Mouse (Mus musculus) neural tube, embryonic 14.5 days (tissue): ENCODE results near the gene Nol11. TPM values are rescaled to one million over a fixed set of nuclear protein-coding genes. Genes with fewer than 3 reads are reported as not detected.

Experiments
- ATAC-seq: fragments of 200-750 bp; cut with Nextera tagmentation; 2 replicates; pipeline ENCODE4 v1.8.0; 2017; ENCODE audit warnings: low read depth, mild to moderate bottlenecking, moderate TSS enrichment, moderate library complexity
- H3K27ac ChIP-seq: fragments of 300-500 bp; sonication (generic); 2 replicates; pipeline ENCODE4 v1.5.1; 2014; ENCODE audit warnings: low read depth, mild to moderate bottlenecking, control low read depth, low read length, moderate library complexity, mixed read lengths
- H3K27me3 ChIP-seq: fragments of 300-500 bp; sonication (generic); 2 replicates; pipeline ENCODE4 v1.6.1; 2014; ENCODE audit warnings: low read length; ENCODE audit not compliant: control insufficient read depth, insufficient read depth
- H3K36me3 ChIP-seq: fragments of 300-500 bp; sonication (generic); 2 replicates; pipeline ENCODE4 v1.6.1; 2014; ENCODE audit warnings: low read length, mixed read lengths; ENCODE audit not compliant: control insufficient read depth, insufficient read depth
- H3K4me1 ChIP-seq: fragments of 300-500 bp; sonication (generic); 2 replicates; pipeline ENCODE4 v1.6.1; 2014; ENCODE audit warnings: low read length; ENCODE audit not compliant: control insufficient read depth, insufficient read depth
- H3K4me2 ChIP-seq: fragments of 300-500 bp; sonication (generic); 2 replicates; pipeline ENCODE4 v1.6.1; 2014; ENCODE audit warnings: mild to moderate bottlenecking, low read depth, low read length, control low read depth
- H3K4me3 ChIP-seq: fragments of 300-500 bp; sonication (generic); 2 replicates; pipeline ENCODE4 v1.5.1; 2014; ENCODE audit warnings: low read depth, low read length, control low read depth, mixed read lengths
- H3K9ac ChIP-seq: fragments of 300-500 bp; sonication (generic); replicated peaks from 2 replicates; pipeline ENCODE4 v1.6.1; 2014; ENCODE audit warnings: low read depth, mild to moderate bottlenecking, control low read depth, low read length, mixed read lengths
- H3K9me3 ChIP-seq: fragments of 300-500 bp; sonication (generic); 2 replicates; pipeline ENCODE4 v1.6.1; 2016; ENCODE audit warnings: low read length; ENCODE audit not compliant: control insufficient read depth
- WGBS: fragments of 180-500 bp; shearing (Covaris S2); extraction: QIAGEN DNeasy Blood & Tissue Kit; methylation state at CpG from one replicate; pipeline ENCODE4 v1.1.7; 2014; 5-methylcytosine and 5-hydroxymethylcytosine counted together
- polyA plus RNA-seq: library from polyadenylated mRNA; unstranded; fragments of >200 nt; fragmentation: Nextera tagmentation; extraction: Ambion mirVana; gene quantifications from 2 replicates; pipeline ENCODE4 v1.2.1, GENCODE M21; 2014

Nol11 gene
- polyA plus RNA-seq, 1 experiment from 2014 or later = 48.4 TPM

DNA sequence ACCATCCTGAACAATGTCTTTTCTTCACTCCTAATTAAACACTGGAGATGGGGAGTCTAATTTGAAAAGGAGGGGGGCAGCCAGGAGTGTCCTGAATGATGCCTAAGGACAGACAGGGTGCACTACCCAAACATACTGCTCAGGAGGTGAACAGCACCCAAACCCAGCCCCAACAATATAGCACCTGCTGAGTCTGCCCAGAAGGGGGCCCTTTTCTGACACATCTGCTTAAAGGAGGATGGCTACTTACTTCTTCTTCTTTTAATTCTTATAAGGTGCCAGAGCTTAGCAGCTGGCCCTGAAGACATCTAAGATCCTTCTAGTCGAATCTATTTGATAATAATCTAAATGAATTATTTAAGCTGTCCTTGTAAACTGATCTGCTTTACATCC is 34.0 kb upstream of the Nol11 start:
- 90% methylated on average over 1 of the region's 1 CpGs for WGBS
- Histone ChIP-seq H3K36me3 (no peaks in the 10 kb centered on the region), H3K9me3 (no peaks in the 10 kb centered on the region), H3K9ac (no peak overlapping the region), H3K27me3 (no peaks in the 10 kb centered on the region), H3K4me3 (no peak overlapping the region), H3K4me1 (no peaks in the 10 kb centered on the region), H3K27ac (no peak overlapping the region), H3K4me2 (no peak overlapping the region)
- no peak for ATAC-seq

DNA sequence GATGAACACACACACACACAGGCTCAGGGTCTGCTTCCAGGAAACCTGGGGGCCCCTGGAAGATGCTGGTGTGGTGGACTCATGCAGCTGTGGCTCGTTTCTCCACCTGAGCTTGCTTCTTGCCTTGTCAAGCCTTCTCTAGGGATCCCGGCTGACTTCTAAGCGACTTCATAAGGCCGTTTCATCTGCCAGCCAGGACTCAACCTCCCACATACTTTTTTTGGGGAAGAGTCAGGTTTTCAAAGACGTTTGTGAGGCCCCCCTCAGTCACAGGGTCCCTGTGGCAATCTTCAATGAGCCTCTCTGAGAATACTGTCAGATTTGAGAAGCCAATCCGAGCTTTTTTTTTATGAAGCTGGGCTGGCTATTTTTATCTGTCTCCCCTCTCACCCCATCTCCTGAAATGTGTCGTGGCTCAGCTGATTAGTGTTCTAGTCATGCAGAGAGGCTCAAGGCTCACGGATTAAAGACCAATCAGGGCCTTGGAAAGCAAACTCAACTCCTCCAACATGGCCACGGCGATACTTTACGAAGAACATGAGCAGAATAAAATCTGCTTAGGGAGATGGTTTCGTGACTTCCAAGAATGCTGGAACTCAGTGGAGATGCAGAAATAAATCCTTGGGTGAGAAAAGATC is 33.5 kb upstream of the Nol11 start:
- no peak overlapping the region for H3K4me3 ChIP-seq
- no peak overlapping the region for H3K27ac ChIP-seq
- no peaks in the 10 kb centered on the region for H3K36me3 ChIP-seq
- ATAC-seq = no peak
- WGBS = 68% methylated on average over 12 of the region's 12 CpGs
- H3K4me1 ChIP-seq = no peaks in the 10 kb centered on the region
- no peak overlapping the region for H3K9ac ChIP-seq
- no peaks in the 10 kb centered on the region for H3K9me3 ChIP-seq
- no peaks in the 10 kb centered on the region for H3K27me3 ChIP-seq
- no peak overlapping the region for H3K4me2 ChIP-seq

DNA sequence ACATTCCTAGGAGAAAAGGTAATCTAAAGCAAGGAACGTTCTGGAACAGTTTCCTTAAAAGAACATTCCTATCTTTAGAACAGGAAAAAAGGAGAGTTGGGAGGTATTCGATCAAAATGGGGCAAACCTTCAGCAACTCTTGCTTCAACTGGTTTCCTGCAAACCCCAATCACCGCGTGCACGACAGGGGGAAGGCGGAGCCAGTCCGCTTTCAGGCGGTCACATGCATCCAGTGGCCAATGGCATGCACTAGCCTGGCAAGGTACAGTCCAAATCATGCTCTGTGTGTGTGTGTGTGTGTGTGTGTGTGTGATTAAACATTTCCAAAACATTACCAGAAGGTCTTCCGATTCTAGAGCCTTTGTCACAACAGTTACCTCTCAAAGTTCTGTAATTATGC is 25.9 kb upstream of the Nol11 start:
- no peaks in the 10 kb centered on the region; the same call in 1 of the 2 replicates for H3K36me3 ChIP-seq
- ATAC-seq = no peak
- H3K27me3 ChIP-seq = no peaks in the 10 kb centered on the region
- no peak overlapping the region for H3K27ac ChIP-seq
- H3K9ac ChIP-seq = no peak overlapping the region
- 86% methylated on average over 9 of the region's 9 CpGs for WGBS
- no peak overlapping the region for H3K4me3 ChIP-seq
- no peaks in the 10 kb centered on the region for H3K4me1 ChIP-seq
- no peak overlapping the region for H3K4me2 ChIP-seq
- no peaks in the 10 kb centered on the region for H3K9me3 ChIP-seq

DNA sequence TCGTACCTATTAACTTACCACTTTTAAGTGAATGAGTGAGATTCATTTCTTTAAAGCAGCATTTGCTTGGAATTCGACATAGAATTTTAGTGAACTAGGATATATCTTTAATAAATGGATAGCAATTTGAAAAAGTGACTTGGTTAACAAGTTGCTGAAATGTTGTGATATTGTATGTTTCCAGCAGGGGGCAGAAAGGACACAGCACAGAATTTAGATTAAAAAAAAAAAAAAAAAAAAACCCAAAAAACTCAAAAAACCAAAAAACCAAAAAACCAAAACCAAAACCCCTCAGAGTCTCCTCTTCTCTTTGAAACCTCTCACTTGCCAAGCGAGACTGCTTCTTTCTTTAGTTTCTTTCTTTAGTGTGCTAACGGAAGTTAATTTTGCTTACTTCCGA is 24.6 kb upstream of the Nol11 start:
- no peak overlapping the region for H3K9ac ChIP-seq
- no peaks in the 10 kb centered on the region for H3K27me3 ChIP-seq
- no peak for ATAC-seq
- no peaks in the 10 kb centered on the region; the same call in 1 of the 2 replicates for H3K36me3 ChIP-seq
- WGBS = 82% methylated on average over 5 of the region's 5 CpGs
- no peak overlapping the region for H3K27ac ChIP-seq
- no peak overlapping the region for H3K4me2 ChIP-seq
- no peaks in the 10 kb centered on the region for H3K4me1 ChIP-seq
- no peak overlapping the region for H3K4me3 ChIP-seq
- no peaks in the 10 kb centered on the region for H3K9me3 ChIP-seq

DNA sequence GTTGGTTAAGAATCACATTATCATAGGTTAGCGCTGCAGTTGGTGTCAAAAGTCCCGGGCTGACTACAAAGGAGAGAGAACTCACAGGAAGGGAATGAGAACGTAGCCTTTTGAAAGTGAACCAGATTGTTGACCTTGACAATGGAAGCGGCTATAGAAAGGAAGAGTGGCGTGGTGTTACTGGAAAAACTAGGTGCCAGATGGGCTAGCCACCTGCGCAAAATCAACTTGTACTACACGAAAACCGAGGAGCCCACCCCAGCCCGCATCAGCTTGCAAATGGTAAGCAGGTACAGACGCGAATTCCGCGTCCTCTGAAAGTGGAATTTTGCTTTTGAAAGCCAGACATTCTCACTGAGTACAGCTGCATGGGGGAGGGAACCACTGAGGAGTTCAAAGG is 20.6 kb upstream of the Nol11 start:
- Histone ChIP-seq H3K9ac (no peak overlapping the region), H3K4me2 (no peak overlapping the region), H3K4me1 (no peaks in the 10 kb centered on the region), H3K27ac (no peak overlapping the region), H3K9me3 (no peaks in the 10 kb centered on the region), H3K27me3 (no peaks in the 10 kb centered on the region), H3K4me3 (no peak overlapping the region), H3K36me3 (no peaks in the 10 kb centered on the region; the same call in 1 of the 2 replicates)
- no peak for ATAC-seq
- WGBS = 80% methylated on average over 13 of the region's 13 CpGs

DNA sequence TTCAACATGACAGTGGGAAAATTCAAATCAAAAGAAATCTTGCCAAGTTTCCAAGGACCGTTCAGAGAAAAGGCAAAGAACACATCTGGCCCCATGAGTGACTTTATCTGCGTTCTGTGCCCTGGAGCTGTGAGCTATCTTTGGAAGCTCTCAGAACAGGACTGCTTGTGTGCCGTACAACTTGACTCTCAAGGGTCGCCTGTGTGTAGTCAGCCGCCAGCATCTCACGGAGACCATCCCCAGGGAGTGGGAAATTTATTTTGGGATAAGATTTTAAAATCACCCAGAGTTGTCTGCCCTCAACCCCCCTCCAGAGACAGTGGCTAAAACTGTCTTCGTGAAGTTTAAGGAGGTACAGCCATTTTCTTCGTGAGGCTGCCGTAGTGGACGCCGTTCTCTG is 12.6 kb upstream of the Nol11 start:
- 88% methylated on average over 11 of the region's 11 CpGs for WGBS
- H3K4me1 ChIP-seq = no peaks in the 10 kb centered on the region
- ATAC-seq = no peak
- no peak overlapping the region for H3K9ac ChIP-seq
- no peak overlapping the region for H3K4me2 ChIP-seq
- H3K27me3 ChIP-seq = no peaks in the 10 kb centered on the region
- H3K27ac ChIP-seq = no peak overlapping the region
- no peak overlapping the region for H3K4me3 ChIP-seq
- no peaks in the 10 kb centered on the region for H3K36me3 ChIP-seq
- no peaks in the 10 kb centered on the region for H3K9me3 ChIP-seq

DNA sequence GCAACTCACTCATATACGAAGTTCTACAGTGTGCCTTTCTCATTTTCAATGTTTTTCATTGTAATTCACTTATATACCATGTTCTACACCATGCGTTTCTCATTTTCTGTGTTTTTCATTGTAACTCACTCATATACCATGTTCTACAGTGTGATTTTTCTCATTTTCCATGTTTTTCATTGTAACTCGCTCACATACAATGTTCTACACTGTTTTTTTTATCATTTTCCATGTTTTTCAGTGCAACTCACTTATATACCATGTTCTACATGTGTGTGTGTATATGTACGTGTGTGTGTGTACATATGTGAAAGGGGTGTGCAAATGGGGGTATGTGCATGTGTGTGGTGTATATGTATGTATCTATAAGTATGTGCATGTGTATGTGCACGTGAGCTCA is 10.1 kb upstream of the Nol11 start:
- WGBS = 84% methylated on average over 5 of the region's 5 CpGs
- Histone ChIP-seq H3K4me3 (no peak overlapping the region), H3K9ac (no peak overlapping the region), H3K4me1 (no peaks in the 10 kb centered on the region), H3K4me2 (no peak overlapping the region), H3K27me3 (no peaks in the 10 kb centered on the region), H3K36me3 (no peaks in the 10 kb centered on the region), H3K27ac (no peak overlapping the region), H3K9me3 (no peaks in the 10 kb centered on the region)
- ATAC-seq = no peak

DNA sequence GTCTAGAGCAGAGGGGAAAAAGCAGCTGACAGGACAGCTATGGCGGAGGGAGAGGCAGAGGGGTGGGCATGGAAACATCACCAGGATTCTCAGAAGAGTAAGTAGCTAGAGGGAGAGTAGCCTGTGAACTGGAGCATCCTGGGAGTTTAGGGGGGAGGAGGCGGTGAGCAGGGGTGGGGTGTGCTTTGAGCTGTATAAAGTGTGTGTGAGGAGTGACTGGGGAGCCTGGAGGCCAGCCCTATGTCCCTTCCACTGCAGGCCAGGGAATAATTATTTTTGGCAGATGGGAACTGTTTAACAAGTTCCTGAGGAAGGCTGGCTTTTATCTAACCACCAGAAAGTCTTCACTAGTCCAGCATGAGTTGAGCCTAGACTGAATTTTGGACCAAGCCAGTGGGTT is 6.2 kb upstream of the Nol11 start:
- H3K9me3 ChIP-seq = no peaks in the 10 kb centered on the region
- H3K4me3 ChIP-seq = no peak overlapping the region
- H3K9ac ChIP-seq = no peak overlapping the region
- H3K27me3 ChIP-seq = no peaks in the 10 kb centered on the region
- no peak for ATAC-seq
- H3K4me2 ChIP-seq = no peak overlapping the region
- H3K27ac ChIP-seq = no peak overlapping the region
- WGBS = 79% methylated on average over 2 of the region's 2 CpGs
- H3K36me3 ChIP-seq = no peaks in the 10 kb centered on the region
- no peaks in the 10 kb centered on the region for H3K4me1 ChIP-seq

DNA sequence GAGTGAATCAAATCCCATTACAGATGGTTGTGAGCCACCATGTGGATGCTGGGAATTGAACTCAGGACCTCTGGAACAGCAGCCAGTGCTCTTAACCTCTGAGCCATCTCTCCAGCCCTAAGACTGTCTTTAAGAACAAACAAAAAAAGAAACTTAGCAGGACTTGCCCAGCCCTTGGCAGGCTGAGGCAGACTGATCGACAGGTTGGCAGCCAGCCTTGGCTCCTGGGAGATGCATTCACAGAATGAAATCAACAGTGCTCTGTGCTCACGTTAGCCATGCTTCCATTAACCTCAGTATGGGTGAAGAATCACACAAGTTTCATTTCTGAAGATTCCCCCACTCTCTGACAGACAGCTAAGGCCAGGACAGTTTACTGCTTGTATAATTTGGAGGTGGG is 1.2 kb upstream of the Nol11 start:
- WGBS = 78% methylated on average over 2 of the region's 2 CpGs

More for the DNA sequence above, 1.2 kb upstream of the Nol11 start:
- Histone ChIP-seq H3K27me3 (no peaks in the 10 kb centered on the region), H3K9ac (no peak overlapping the region), H3K4me1 (peaks cover 5% of the 10 kb centered on the region; the same call in 1 of the 2 replicates), H3K36me3 (peaks cover 5% of the 10 kb centered on the region; the same call in 1 of the 2 replicates), H3K9me3 (no peaks in the 10 kb centered on the region), H3K27ac (no peak overlapping the region), H3K4me3 (no peak overlapping the region), H3K4me2 (no peak overlapping the region)
- no peak for ATAC-seq
